15 mouse cellular contexts compared by ENCODE assay signal in genomic region chr17:56536192-56536591, GRCm38 (mm10). TPM values are rescaled to one million over a fixed set of nuclear protein-coding genes. Genes with fewer than 3 reads are reported as not detected.
DNase-seq lines count a peak whose midpoint lies in the region; ATAC-seq and TF ChIP-seq lines count a peak whose summit lies in the region.
"Had no signal": no experiment of that assay in that cellular context is flagged by ENCODE, and none has a peak within 500 bp of the region (broad histone marks: within the 10 kb centered on the region; RNA-seq: fewer than 3 reads in every experiment).

No protein-coding gene starts in this region.

- no peak overlapping the region for H3K4me3 ChIP-seq in left cerebral cortex, adult 2 months
- H3K4me3 ChIP-seq in forebrain, embryonic 12.5 days (replicated peaks) = no peak overlapping the region
- no peak overlapping the region for H3K4me3 ChIP-seq in hindbrain, embryonic 16.5 days (ENCODE audit: low read length)
- no peak overlapping the region for H3K4me3 ChIP-seq in neural tube, embryonic 14.5 days (ENCODE audit: low read depth, low read length)
- H3K4me3 ChIP-seq: heart, embryonic 10.5 days; limb, embryonic 13.5 days; myocyte had no signal

- H3K4me2 ChIP-seq in forebrain, embryonic 12.5 days = no peak overlapping the region
- no peak overlapping the region for H3K4me2 ChIP-seq in hindbrain, embryonic 16.5 days (ENCODE audit: low read length)
- H3K4me2 ChIP-seq in neural tube, embryonic 14.5 days (ENCODE audit: low read depth, low read length) = no peak overlapping the region
- H3K4me2 ChIP-seq: limb, embryonic 13.5 days had no signal

- peak; percentile 19; the same call in 1 of the 2 replicates for ATAC-seq in forebrain, embryonic 12.5 days (ENCODE audit: low FRiP score)
- ATAC-seq in hindbrain, embryonic 16.5 days = peak; percentile 70; the same call in 1 of the 2 replicates
- ATAC-seq in neural tube, embryonic 14.5 days (ENCODE audit: low read depth) = peak; percentile 78
- no peak for ATAC-seq in CD4-positive, CD25-positive, alpha-beta regulatory T cell, adult 4 months
- ATAC-seq: inflammation-experienced regulatory T-cells, adult 6 months had no signal

- H3K27ac ChIP-seq in left cerebral cortex, adult 2 months = peak overlapping the region; percentile 47; the same call in 1 of the 2 replicates
- H3K27ac ChIP-seq in forebrain, embryonic 12.5 days = peak overlapping the region; percentile 81
- H3K27ac ChIP-seq in hindbrain, embryonic 16.5 days (ENCODE audit: low read depth, low read length) = peak overlapping the region; percentile 76
- H3K27ac ChIP-seq in neural tube, embryonic 14.5 days (ENCODE audit: low read depth, low read length) = peak overlapping the region; percentile 77
- H3K27ac ChIP-seq: heart, embryonic 10.5 days; limb, embryonic 13.5 days had no signal

- H3K9ac ChIP-seq in forebrain, embryonic 12.5 days = no peak overlapping the region
- no peak overlapping the region; the same call in 1 of the 2 replicates for H3K9ac ChIP-seq in hindbrain, embryonic 16.5 days (ENCODE audit: low read depth, low read length)
- H3K9ac ChIP-seq in neural tube, embryonic 14.5 days (replicated peaks; ENCODE audit: low read depth, low read length) = no peak overlapping the region
- H3K9ac ChIP-seq: limb, embryonic 13.5 days had no signal

- no peaks in the 10 kb centered on the region for H3K9me3 ChIP-seq in forebrain, embryonic 12.5 days
- H3K9me3 ChIP-seq in hindbrain, embryonic 16.5 days (ENCODE audit: control insufficient read depth, low read length) = no peaks in the 10 kb centered on the region
- H3K9me3 ChIP-seq in neural tube, embryonic 14.5 days (ENCODE audit: control insufficient read depth, low read length) = no peaks in the 10 kb centered on the region
- H3K9me3 ChIP-seq: heart, embryonic 10.5 days; limb, embryonic 13.5 days had no signal

- H3K4me1 ChIP-seq in forebrain, embryonic 12.5 days = peaks cover 50% of the 10 kb centered on the region
- peaks cover 10% of the 10 kb centered on the region for H3K4me1 ChIP-seq in hindbrain, embryonic 16.5 days (ENCODE audit: control insufficient read depth, insufficient read depth, low read depth, low read length)
- H3K4me1 ChIP-seq in neural tube, embryonic 14.5 days (ENCODE audit: control insufficient read depth, insufficient read depth, low read length) = 0 out of 2 replicates have a peak, but pooled peaks cover 6% of the 10 kb centered on the region
- H3K4me1 ChIP-seq: limb, embryonic 13.5 days had no signal

- TF ChIP-seq CTCF in left cerebral cortex, adult 2 months (IDR thresholded peaks at IDR 0.05) = no peak

- no peaks in the 10 kb centered on the region for H3K27me3 ChIP-seq in forebrain, embryonic 12.5 days
- no peaks in the 10 kb centered on the region for H3K27me3 ChIP-seq in hindbrain, embryonic 16.5 days (replicated peaks; ENCODE audit: control insufficient read depth, insufficient read depth, low read length)
- no peaks in the 10 kb centered on the region for H3K27me3 ChIP-seq in neural tube, embryonic 14.5 days (ENCODE audit: control insufficient read depth, insufficient read depth, low read length)
- H3K27me3 ChIP-seq: limb, embryonic 13.5 days had no signal

- peak in 1 of 2 experiments; percentile 15 for DNase-seq in left cerebral cortex, adult 2 months (ENCODE audit: extremely low spot score in 1 of 2, low spot score in 2 of 2)
- no peak for DNase-seq in left cerebral cortex, adult 8-10 months (ENCODE audit: low spot score in 2 of 2)
- DNase-seq in gastrocnemius, postnatal 14 days = no peak
- DNase-seq: lung, postnatal 10 days; right cerebral cortex, postnatal 14 days had no signal

- 32% methylated on average over 14 of the region's 14 CpGs for WGBS in forebrain, embryonic 12.5 days
- WGBS in hindbrain, embryonic 16.5 days = 28% methylated on average over 14 of the region's 14 CpGs
- 29% methylated on average over 14 of the region's 14 CpGs for WGBS in neural tube, embryonic 14.5 days

- no peaks in the 10 kb centered on the region for H3K36me3 ChIP-seq in forebrain, embryonic 12.5 days (replicated peaks)
- H3K36me3 ChIP-seq in hindbrain, embryonic 16.5 days (ENCODE audit: control insufficient read depth, insufficient read depth, low read length) = no peaks in the 10 kb centered on the region
- H3K36me3 ChIP-seq in neural tube, embryonic 14.5 days (ENCODE audit: control insufficient read depth, insufficient read depth, low read length) = no peaks in the 10 kb centered on the region
- H3K36me3 ChIP-seq: heart, embryonic 10.5 days; limb, embryonic 13.5 days had no signal

- intact Hi-C loops in left cerebral cortex, adult 2 months (cut with DNase I) = no loop called here
- intact Hi-C loops in gastrocnemius, postnatal 14 days (cut with DNase I; ENCODE audit: low total_unique reads) = no loop called here

RNA-seq across cellular contexts. Expression of gene Gm20219, which starts 18.0 kb away (rescaled TPM):
- 1 to 10 TPM; 2.5 to 4.0 TPM for total RNA-seq in left cerebral cortex, adult 2 months (2021)
- 1 to 10 TPM; 1.1 to 1.8 (median 1.4) TPM for total RNA-seq in left cerebral cortex, adult 8-10 months (2022)
- 0.87 and 1.4 TPM in 2 replicates for polyA plus RNA-seq in forebrain, embryonic 12.5 days (2016; fragmentation: Nextera tagmentation; extraction: Ambion mirVana)
- 0.95 and 1.1 TPM in 2 replicates for polyA plus RNA-seq in hindbrain, embryonic 16.5 days (2015; fragmentation: Nextera tagmentation; extraction: Ambion mirVana)
- 1.5 and 1.9 TPM in 2 replicates for polyA plus RNA-seq in neural tube, embryonic 14.5 days (2014; fragmentation: Nextera tagmentation; extraction: Ambion mirVana)
- total RNA-seq in gastrocnemius, postnatal 14 days (2021) = under 1 TPM; 0.27 to 0.42 TPM
- 1 to 10 TPM; 3.1 to 3.2 TPM for polyA plus RNA-seq in CD4-positive, CD25-positive, alpha-beta regulatory T cell, adult 4 months (2017; shearing (Covaris generic))

RNA-seq across cellular contexts. Expression of gene Znrf4, which starts 24.0 kb away (rescaled TPM):
- not detected for total RNA-seq in left cerebral cortex, adult 2 months (2021)
- not detected for total RNA-seq in left cerebral cortex, adult 8-10 months (2022)
- polyA plus RNA-seq in forebrain, embryonic 12.5 days (2016; fragmentation: Nextera tagmentation; extraction: Ambion mirVana) = not detected in 2 replicates
- polyA plus RNA-seq in hindbrain, embryonic 16.5 days (2015; fragmentation: Nextera tagmentation; extraction: Ambion mirVana) = not detected in 2 replicates
- polyA plus RNA-seq in neural tube, embryonic 14.5 days (2014; fragmentation: Nextera tagmentation; extraction: Ambion mirVana) = not detected in 2 replicates
- total RNA-seq in gastrocnemius, postnatal 14 days (2021) = not detected
- not detected for polyA plus RNA-seq in CD4-positive, CD25-positive, alpha-beta regulatory T cell, adult 4 months (2017; shearing (Covaris generic))
- total RNA-seq: layer of hippocampus, adult 18-20 months had no signal
- polyA plus RNA-seq: heart, embryonic 10.5 days; inflammation-experienced regulatory T-cells, adult 6 months; limb, embryonic 13.5 days; myocyte; stomach, embryonic 16.5 days had no signal

RNA-seq across cellular contexts. Expression of gene Safb2, which starts 48.2 kb away (rescaled TPM):
- 100 to 1,000 TPM; 133 to 148 TPM for total RNA-seq in left cerebral cortex, adult 2 months (2021)
- 100 to 1,000 TPM; 102 to 133 (median 112) TPM for total RNA-seq in left cerebral cortex, adult 8-10 months (2022)
- polyA plus RNA-seq in forebrain, embryonic 12.5 days (2016; fragmentation: Nextera tagmentation; extraction: Ambion mirVana) = 100 and 104 TPM in 2 replicates
- polyA plus RNA-seq in hindbrain, embryonic 16.5 days (2015; fragmentation: Nextera tagmentation; extraction: Ambion mirVana) = 56.7 and 66.1 TPM in 2 replicates
- 56.2 and 58.4 TPM in 2 replicates for polyA plus RNA-seq in neural tube, embryonic 14.5 days (2014; fragmentation: Nextera tagmentation; extraction: Ambion mirVana)
- 10 to 100 TPM; 25.1 to 34.9 TPM for total RNA-seq in gastrocnemius, postnatal 14 days (2021)
- 10 to 100 TPM; 36.8 to 53.1 TPM for polyA plus RNA-seq in CD4-positive, CD25-positive, alpha-beta regulatory T cell, adult 4 months (2017; shearing (Covaris generic))

RNA-seq across cellular contexts. Expression of gene Safb, which starts 48.4 kb away (rescaled TPM):
- 100 to 1,000 TPM; 160 to 168 TPM for total RNA-seq in left cerebral cortex, adult 2 months (2021)
- total RNA-seq in left cerebral cortex, adult 8-10 months (2022) = 100 to 1,000 TPM; 131 to 154 (median 146) TPM
- 180 and 187 TPM in 2 replicates for polyA plus RNA-seq in forebrain, embryonic 12.5 days (2016; fragmentation: Nextera tagmentation; extraction: Ambion mirVana)
- polyA plus RNA-seq in hindbrain, embryonic 16.5 days (2015; fragmentation: Nextera tagmentation; extraction: Ambion mirVana) = 95.5 and 109 TPM in 2 replicates
- polyA plus RNA-seq in neural tube, embryonic 14.5 days (2014; fragmentation: Nextera tagmentation; extraction: Ambion mirVana) = 80.9 and 84.8 TPM in 2 replicates
- 10 to 100 TPM; 39.4 to 46.2 TPM for total RNA-seq in gastrocnemius, postnatal 14 days (2021)
- polyA plus RNA-seq in CD4-positive, CD25-positive, alpha-beta regulatory T cell, adult 4 months (2017; shearing (Covaris generic)) = 10 to 100 TPM; 52.6 to 55.0 TPM

RNA-seq across cellular contexts. Expression of gene Ptprs, which starts 59.9 kb away (rescaled TPM):
- 100 to 1,000 TPM; 645 to 696 TPM for total RNA-seq in left cerebral cortex, adult 2 months (2021)
- total RNA-seq in left cerebral cortex, adult 8-10 months (2022) = 100 to 1,000 TPM; 559 to 588 (median 565) TPM
- polyA plus RNA-seq in forebrain, embryonic 12.5 days (2016; fragmentation: Nextera tagmentation; extraction: Ambion mirVana) = 330 and 331 TPM in 2 replicates
- 229 and 264 TPM in 2 replicates for polyA plus RNA-seq in hindbrain, embryonic 16.5 days (2015; fragmentation: Nextera tagmentation; extraction: Ambion mirVana)
- 255 and 266 TPM in 2 replicates for polyA plus RNA-seq in neural tube, embryonic 14.5 days (2014; fragmentation: Nextera tagmentation; extraction: Ambion mirVana)
- 10 to 100 TPM; 38.2 to 44.4 TPM for total RNA-seq in gastrocnemius, postnatal 14 days (2021)
- polyA plus RNA-seq in CD4-positive, CD25-positive, alpha-beta regulatory T cell, adult 4 months (2017; shearing (Covaris generic)) = 1 to 10 TPM; 5.5 to 8.9 TPM
